Mouse (Mus musculus): ENCODE measurements around the gene Ccr2.
"Not testable (repeated sequence)": the region's sequence is repeated elsewhere in the genome, so short reads cannot be mapped to it uniquely, and the experiment has no call there.

Gene Ccr2

DNA sequence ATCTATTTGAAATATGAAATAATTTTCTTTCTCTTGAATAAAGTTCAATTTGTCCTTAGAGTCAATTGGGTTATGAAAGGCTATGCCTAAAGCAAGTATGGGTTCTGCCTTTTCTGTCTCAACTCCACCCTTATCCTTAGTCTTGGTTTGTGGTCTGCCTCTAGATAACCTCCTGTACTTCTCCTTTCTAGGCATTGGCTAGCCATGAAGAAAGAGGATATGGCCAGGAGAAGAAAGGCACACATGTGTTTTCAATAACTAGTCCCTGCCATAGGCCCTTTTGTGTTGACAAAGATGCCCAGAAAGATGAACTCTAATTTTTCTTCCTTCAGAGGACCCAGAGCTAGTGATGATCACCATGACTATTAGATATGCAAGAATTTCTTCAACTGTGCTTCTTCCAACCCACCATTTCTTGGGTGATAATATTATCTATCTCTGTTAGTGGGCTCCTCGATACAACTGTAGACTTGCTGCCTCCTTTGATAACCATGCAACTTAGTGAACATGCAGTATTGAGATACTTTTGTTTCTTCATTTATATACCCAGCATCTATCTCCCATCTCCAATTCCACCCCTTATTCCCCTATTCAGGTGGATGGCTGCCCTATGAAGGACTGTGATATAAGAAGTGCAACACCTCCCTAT lies 11.0 kb downstream of the Ccr2 start:
- in situ Hi-C loops (cut with MboI; ENCODE audit: unreplicated experiment in 2 of 2), result no loop called here

DNA sequence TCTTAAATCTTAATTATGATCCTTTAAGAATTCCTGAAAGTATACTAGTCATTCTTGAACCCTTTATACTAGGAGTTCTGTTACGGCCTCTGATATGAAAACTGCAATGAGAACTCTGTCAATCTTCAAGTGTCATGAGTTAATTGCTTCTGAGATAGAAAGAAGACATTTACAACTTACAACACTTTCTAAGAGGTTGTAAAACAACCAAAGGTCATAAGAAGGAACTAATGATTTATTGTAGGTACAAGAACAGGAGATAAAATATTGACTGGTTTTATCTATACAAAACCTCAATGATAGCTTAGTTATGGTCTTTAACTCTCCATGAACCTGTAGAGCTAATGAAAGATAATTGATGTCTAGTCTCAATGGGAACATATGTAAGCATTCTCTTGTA lies 12.0 kb downstream of the Ccr2 start:
- in situ Hi-C loops (cut with MboI; ENCODE audit: unreplicated experiment in 2 of 2), result no loop called here

DNA sequence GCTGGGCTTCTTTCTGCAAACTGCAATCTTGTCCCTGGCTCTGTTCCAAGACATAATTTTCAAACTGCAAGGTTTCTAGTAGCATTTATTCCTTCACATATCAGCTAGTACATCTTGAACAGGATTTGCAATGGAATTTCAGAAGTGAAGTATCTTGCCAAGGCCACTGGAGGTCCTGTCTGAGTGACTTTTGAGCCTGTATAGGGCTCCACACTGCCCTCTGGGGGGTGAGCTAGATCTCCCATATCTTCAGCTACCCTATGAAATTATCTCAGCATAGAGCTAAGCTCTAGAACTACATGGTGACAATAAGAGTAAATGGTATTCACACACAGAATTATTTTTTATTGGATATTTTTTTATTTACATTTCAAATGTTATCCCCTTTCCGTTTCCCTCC lies 16.7 kb downstream of the Ccr2 start:
- in situ Hi-C loops (cut with MboI; ENCODE audit: unreplicated experiment in 2 of 2), result no loop called here

DNA sequence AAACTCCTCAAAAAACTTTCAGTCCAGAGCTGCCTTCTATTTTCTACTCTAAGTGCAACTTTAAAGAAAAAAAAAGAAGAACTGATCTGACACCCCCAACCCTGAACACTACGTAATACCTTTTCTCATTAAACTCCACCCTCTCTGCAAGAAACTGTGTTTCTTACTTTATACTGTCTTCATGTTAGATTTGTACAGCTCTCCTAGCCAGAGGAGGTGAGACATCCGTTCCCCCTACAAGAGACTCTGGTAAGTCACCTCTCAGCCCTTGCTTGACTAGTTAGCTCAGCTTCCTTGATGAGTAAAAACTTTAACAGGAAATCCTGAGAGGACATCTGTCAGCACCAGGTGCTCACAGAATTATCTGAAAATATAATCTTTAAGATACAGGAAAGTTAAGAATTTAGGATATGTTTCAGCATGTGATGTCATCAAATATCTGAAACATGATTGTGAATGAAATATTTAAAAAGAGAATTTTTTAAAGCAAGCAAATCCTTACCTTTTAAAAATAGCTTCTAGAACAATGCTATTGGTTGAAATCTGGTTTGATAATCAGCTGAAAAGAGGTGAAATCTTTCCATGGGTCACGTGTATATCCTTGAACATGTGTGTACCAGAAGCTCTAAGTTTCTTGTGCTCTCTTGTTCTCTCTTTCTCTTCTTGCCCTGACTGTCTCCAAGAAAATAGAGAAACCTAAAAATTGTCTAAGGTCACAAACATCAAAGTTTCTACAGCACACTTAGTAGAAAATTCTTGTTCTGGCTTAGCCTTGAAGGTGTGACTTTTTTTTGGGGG lies 19.8 kb downstream of the Ccr2 start, which contains the start of gene Ccr5:
Gene Ccr5, plus strand, starts transcription at position 157 of the 798 bp plus-strand sequence.
- in situ Hi-C loops (cut with MboI; ENCODE audit: unreplicated experiment in 2 of 2), result no loop called here

DNA sequence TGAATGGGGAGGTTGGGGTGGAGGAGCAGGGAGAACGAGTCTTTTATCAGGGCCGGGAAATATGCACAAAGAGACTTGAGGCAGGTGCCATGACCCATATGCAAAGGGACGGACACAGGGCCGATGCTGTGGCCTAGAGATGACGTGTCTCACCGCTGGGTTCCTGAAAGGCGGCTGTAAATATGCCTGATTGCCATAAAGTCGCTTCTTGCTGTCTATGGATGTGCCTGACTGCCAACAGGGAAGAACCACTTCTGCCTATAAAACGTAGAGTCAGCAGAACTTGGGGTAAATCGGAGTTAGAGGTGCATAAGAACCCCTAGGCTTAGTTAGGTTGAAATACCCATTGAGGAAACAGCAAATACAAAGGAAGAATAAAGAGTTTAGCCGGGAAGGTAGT lies 23.8 kb downstream of the Ccr2 start:
- in situ Hi-C loops (cut with MboI; ENCODE audit: unreplicated experiment in 2 of 2), result loop anchor here (5.0 kb wide), 2 partner anchors 88 to 93 kb away; no protein-coding TSS in a partner anchor

DNA sequence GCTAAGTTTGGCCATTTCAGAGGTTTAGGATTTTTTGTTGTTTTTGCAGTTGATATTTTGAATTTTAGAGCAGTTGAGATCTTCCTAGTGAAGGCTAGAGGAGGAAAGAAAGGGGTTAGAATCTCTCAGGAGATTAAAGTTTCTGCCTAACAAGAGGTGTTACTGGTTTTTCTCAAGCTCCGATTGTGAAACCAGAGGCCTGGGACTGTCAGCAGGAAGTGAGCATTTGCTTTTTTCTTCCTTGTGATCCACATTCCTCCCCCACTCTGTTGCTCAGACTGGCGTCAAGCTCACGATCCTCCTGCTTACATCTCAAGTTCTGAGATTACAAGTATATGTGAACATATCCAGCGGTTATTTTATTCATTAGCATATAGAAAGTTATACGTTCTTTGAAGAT lies 24.6 kb downstream of the Ccr2 start:
- in situ Hi-C loops (cut with MboI; ENCODE audit: unreplicated experiment in 2 of 2), result loop anchor here (5.0 kb wide), 2 partner anchors 89 to 94 kb away; no protein-coding TSS in a partner anchor

DNA sequence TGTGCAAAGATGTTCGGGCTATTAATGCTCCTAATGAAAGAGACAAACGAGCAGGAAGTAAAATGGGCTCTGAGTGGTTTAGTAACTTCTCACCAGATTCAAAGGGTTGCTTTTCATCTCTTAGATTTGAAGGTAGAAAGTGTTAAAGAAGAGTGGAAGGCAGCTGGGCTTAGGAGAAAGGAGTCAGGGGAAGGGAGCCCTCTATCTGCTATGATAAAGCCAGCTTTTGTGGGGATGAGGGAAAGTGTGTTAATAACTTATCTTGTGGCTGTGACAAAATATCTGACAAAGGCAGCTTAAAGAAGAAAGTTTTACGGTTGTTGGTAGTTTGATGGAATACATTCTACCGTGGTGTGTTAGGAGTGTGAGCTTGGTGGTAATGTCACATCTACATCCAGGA lies 25.7 kb downstream of the Ccr2 start:
- in situ Hi-C loops (cut with MboI; ENCODE audit: unreplicated experiment in 2 of 2), result loop anchor here (5.0 kb wide), 2 partner anchors 90 to 95 kb away; no protein-coding TSS in a partner anchor

DNA sequence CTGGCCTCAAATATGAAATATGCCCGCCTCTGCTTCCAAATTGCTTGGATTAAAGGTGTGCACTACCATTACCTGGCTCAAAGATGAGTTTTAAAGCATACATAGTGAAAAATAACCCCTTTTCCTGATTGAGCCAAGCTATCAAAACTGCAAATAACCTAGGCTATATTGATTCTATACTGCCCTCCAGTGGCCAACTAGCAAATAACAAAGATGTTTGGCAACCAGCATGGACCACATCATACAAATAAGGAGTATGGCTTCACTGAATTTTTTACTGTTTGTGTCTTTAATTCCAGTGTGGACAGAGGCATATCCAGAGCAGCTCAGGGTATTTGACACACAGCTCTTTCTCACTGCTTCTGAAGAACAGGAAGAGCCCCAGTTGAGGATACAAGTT lies 26.6 kb downstream of the Ccr2 start:
- in situ Hi-C loops (cut with MboI; ENCODE audit: unreplicated experiment in 2 of 2), result loop anchor here (5.0 kb wide), 2 partner anchors 91 to 96 kb away; no protein-coding TSS in a partner anchor

DNA sequence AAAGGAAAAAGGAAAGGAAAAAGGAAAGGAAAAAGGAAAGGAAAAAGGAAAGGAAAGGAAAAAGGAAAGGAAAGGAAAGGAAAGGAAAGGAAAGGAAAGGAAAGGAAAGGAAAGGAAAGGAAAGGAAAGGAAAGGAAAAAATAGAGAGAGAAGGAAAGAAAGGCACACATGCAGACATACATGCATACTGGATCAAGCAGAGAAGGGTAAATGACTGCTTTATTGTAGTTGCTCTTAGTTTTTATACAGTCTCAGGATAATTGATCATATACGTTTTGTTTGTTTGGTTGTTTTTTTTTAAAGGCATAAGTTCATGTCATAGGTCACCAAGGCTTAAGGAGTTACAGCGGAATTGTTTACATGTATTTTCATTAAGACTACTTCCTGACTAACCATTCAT lies 31.1 kb downstream of the Ccr2 start:
- in situ Hi-C loops (cut with MboI; ENCODE audit: unreplicated experiment in 2 of 2), result not testable (repeated sequence)

DNA sequence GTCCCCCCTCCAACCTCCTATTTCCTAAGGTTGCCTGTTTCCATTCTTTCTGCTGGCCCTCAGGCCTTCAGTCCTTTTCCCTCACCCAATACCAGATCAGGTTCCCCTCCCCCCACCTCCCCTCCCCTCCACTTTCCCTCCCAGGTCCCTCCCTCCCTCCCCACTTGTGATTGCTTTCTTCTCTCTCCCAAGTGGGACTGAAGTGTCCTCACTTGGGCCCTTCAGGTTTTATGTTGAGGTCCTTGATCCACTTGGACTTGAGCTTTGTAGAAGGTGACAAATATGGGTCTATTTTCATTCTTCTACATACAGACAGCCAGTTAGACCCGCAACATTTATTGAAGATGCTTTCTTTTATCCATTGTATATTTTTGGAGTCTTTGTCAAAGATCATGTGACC lies 33.2 kb downstream of the Ccr2 start:
- in situ Hi-C loops (cut with MboI; ENCODE audit: unreplicated experiment in 2 of 2), result not testable (repeated sequence)

DNA sequence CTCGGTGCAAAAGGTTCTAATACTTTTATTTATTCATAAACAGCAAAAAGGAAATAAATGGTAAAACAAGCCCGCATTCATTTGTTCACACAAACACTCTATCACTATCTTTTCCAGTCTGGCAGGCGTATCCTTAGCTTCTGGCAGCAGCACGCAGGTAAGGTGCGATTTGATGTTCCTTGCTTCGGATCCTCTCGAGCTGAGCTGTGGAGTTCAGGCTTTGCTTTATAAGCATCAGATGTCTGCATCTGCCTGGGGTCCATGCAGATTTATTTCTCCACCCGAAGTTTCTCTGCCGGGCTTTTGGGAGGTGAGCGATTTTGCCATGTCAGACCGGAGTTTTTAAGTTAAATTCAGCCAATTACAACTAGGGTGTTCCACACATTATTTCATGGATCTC lies 35.9 kb downstream of the Ccr2 start:
- in situ Hi-C loops (cut with MboI; ENCODE audit: unreplicated experiment in 2 of 2), result no loop called here

DNA sequence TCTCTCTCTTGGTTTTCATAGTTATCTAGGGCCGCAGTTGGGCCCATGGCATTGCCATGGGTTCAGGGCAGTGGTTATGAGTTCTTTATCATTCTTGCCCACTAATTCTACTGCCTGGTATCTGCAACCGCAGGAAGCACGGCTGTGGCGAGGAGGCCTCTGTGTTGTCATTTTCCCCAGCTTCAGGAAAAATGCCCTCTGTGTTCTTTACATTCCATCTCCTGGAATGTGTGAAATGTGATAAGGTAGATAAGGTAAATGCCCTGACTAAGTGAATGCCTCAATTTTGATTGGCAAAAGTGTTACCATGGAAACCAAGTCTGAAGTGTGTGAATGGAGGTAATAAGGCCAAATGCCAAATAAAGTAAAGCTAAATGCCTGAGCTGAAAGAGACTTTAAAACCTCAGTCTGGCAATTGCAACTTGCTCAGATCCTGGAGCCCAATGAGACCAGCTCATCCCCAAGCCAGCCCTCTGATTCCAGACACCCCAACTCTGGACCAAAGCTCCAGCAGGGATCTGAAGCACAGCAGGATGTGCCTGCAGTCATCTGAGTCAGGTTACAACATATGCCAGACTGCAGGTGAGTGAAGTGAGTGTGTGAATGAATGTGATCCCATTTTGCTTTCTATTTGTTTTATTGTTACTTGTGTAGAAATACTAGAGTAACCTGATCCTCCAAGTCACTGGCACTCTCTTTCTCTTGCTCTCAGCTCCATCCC lies 36.5 kb downstream of the Ccr2 start:
- in situ Hi-C loops (cut with MboI; ENCODE audit: unreplicated experiment in 2 of 2), result no loop called here

DNA sequence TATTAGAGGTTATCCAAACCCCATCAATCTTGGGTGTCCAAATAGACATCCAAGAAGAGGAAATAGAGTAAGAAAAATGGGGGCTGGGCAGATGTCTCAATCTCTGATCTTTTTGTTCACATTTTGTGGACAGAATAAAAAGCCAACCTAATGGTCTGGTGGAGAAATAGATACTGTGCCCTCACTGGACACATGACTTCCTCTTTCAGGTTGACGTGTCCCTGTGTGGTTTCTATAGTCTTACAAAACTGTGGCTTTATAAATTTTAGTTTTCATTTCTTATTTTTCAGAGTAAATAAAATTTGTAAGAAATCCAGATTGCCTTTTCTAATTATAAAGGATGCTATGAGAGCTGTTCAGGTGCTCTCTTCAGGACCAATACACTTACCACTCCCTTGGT lies 41.9 kb downstream of the Ccr2 start:
- in situ Hi-C loops (cut with MboI; ENCODE audit: unreplicated experiment in 2 of 2), result no loop called here

DNA sequence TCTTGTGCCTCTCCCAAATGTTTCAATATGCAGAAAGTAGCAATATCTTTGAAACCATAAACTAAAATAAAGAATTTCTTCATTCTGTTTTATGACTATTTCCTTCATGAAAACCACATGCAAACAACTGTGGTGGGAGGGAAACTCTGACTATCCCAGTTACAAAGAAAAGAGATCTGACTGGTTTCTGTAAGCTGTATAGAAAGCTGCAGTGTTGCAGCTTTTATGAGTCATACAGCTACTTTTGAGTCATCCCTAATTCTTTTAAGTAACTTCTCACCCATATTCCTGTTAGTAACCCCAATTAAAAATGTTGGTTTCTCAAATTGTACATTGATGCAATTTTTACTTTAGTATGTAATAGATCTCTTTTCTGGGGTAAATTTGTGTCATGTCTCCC lies 44.6 kb downstream of the Ccr2 start:
- in situ Hi-C loops (cut with MboI; ENCODE audit: unreplicated experiment in 2 of 2), result no loop called here

All from v-Abl transformed pro-B cells (cell line).